Mouse (Mus musculus) brain, embryonic 14.5 days (tissue): Measurements from ENCODE around the gene Nyap2. TPM values are rescaled to one million over a fixed set of nuclear protein-coding genes. Genes with fewer than 3 reads are reported as not detected.
A peak's percentile ranks its signal among the peaks of the same experiment; 100 is the strongest.

Experiments used
- DNase-seq: peaks from one replicate; pipeline ENCODE4 v3.0.0-alpha.2; 2011; ENCODE audit warnings: low read depth
- CTCF ChIP-seq: fragments of 200-500 bp; IDR thresholded peaks from 2 replicates; pipeline ENCODE4 v1.5.1; 2012; ENCODE audit warnings: inconsistent platforms, mild to moderate bottlenecking, moderate library complexity, borderline replicate concordance; ENCODE audit not compliant: insufficient read depth, insufficient read length; ENCODE audit errors: extremely low read depth
- POLR2A ChIP-seq: fragments of 200-500 bp; IDR thresholded peaks from 2 replicates; pipeline ENCODE4 v1.6.1; 2012; ENCODE audit warnings: mild to moderate bottlenecking, inconsistent platforms, borderline replicate concordance; ENCODE audit not compliant: poor library complexity, insufficient read depth, insufficient read length, severe bottlenecking; ENCODE audit errors: extremely low read depth
- polyA plus RNA-seq: library from polyadenylated mRNA; depleted of rRNA; stranded (reverse); fragments of >200 nt; gene quantifications from 2 replicates; pipeline ENCODE4 v1.2.3, GENCODE M21; 2012; rRNA removed

The Nyap2 gene
- polyA plus RNA-seq: 6.1 and 13.1 TPM in 2 replicates

DNA sequence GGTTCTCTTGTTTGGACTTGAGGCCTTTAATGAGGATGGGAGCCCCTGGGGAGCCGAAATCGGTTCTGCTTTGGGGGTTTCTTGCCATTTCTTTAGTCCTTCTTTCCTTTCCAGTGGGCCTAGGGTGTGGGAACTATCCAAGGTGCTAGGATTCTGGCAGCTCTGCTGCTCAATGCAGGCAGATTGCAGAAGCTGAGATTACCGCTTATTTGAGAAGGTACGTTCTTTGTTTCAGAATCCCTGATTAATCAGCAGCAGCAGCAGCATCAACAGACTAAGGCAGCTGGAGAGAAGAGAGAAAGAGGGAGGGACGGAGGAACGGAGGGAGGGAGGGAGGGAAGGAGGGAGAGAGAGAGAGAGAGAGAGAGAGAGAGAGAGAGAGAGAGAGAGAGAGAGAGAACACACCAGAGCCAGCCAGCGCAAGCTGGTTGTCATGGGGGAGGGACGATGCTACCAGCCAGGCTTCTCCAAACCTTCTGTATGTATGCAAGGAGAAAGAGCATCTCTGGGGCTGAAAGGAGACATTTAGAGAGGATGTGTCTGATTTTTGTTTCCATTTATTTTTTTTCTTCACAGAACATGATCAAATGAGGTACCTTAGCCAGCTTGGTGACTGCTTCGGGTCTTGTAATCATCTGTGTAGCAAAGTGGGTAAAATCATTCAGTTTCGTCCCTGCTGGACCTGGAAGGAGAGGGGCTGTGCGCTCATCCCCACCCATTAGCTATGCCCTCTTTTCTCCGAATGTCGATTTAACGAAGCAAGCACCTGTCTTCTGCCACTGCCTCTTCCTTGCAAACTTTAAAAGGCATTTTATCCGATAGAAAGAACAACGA lies at the start of gene Nyap2:
Nyap2 (plus strand) TSS at position 120 of the 834 bp plus-strand sequence.
- TF ChIP-seq CTCF: no peak
- TF ChIP-seq POLR2A: peak; percentile 44; the same call in 1 of the 2 replicates
- DNase-seq: peak; percentile 92

GRCm38 (mm10) chr1:81042907-81043868 lies 33.6 kb upstream of the Nyap2 start:
- DNase-seq: peak; percentile 70

DNA sequence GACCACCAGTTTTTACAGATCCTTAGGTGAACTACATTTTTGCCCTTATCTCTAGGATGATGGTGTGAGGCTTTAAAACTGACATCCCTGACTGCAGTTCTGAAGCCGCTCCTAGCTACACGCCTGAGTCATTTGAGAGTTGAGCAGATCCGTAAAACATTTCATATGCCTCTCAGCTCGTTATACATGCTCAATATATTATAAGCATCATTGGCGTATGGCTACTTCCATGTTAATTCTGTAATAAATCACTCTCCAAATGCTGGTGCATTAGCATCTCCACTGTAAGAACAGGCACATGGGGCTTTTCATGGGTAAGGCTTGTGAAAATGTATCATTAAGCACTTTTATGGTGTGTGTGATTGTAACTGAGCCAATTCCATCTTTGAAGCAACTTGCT lies 18.4 kb upstream of the Nyap2 start:
- DNase-seq: no peak
- TF ChIP-seq POLR2A (no peak), CTCF (no peak)

More at GRCm38 (mm10) chr1:81042907-81043868, 33.6 kb upstream of the Nyap2 start:
- no peak for TF ChIP-seq POLR2A
- no peak for TF ChIP-seq CTCF

DNA sequence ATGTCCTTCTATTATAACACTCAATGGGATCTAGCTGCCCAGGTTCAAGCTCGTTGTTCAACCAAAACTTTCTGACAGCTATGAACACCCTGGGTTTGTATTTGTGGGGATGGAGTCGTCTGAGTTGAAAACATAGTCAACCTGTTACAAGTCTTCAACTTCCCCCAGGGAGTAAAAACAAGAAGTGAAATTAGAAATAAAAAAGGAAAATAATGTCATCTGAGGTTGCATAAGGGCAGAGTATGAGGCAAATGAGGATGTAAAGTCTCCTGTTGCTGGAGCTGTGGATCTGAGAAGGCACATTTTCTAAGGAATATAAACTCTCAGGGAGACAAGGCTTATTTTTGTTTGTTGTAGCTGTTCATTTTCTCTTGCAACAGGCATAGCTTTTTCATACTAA lies 17.9 kb upstream of the Nyap2 start:
- DNase-seq: no peak
- TF ChIP-seq POLR2A: no peak
- TF ChIP-seq CTCF: no peak

- no peak for DNase-seq
- TF ChIP-seq CTCF (no peak), POLR2A (no peak)
These were observed 13.9 kb upstream of the Nyap2 start for GRCm38 (mm10) chr1:81062811-81063210.

- TF ChIP-seq CTCF (no peak), POLR2A (no peak)
- DNase-seq: peak; percentile 91
These were observed 491 bp upstream of the Nyap2 start for GRCm38 (mm10) chr1:81076259-81076658.

DNA sequence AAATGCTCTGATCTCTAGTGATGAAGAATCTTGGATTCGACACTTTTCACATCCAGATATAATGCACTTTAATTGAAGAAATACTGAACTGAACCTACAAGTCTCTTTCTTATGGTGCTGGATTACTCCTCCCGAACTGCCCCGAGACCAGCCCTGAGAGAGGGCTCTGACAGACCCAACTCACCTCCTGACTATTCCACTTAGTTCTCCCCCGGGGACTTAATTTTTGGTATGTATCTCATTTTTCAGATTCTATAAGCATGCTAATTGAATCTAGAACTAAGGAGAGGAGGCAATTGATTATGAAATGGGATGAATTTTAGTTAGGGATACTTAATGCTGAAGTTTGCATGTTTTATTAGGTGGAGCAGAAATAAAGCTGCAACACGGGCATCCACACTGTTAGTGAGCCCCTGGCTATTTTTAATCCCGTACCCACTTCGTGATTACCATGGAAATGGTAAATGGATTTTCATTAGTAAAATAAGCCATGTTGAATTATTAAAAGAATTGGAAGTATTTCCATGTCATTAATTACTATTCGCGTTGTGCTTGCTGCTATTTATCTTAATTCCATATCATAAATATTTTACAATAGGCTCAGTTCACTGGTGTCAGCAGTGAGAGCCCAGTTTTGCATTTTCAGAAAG lies 1.0 kb downstream of the Nyap2 start:
- no peak for TF ChIP-seq CTCF
- TF ChIP-seq POLR2A: no peak
- no peak for DNase-seq

GRCm38 (mm10) chr1:81087485-81087884 lies 10.7 kb downstream of the Nyap2 start:
- peak; percentile 56 for DNase-seq
- TF ChIP-seq POLR2A: no peak
- no peak for TF ChIP-seq CTCF

DNA sequence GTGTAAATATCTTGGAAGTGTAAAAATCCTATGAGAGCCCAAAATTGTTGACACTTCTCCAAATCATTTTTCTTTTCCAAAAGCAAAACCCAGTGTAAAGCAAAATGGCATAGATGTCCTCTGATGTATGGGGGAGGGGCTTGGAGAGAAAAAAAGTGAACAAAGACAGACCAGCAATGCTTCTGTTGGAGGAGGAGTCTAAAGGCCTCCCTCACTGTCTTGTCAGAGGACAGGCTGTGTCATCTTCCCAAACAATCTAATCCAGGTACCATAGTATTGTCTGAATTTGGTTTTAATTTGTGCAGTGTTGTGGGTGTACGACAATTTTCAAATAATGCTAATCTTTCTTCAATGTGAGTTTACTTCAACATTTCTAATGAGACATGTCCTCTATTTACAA lies 13.7 kb downstream of the Nyap2 start:
- DNase-seq: no peak
- TF ChIP-seq CTCF (no peak), POLR2A (no peak)

GRCm38 (mm10) chr1:81090979-81091378 lies 14.2 kb downstream of the Nyap2 start:
- DNase-seq: peak; percentile 69
- TF ChIP-seq CTCF (no peak), POLR2A (no peak)

GRCm38 (mm10) chr1:81092056-81092455 lies 15.3 kb downstream of the Nyap2 start:
- TF ChIP-seq CTCF (no peak), POLR2A (no peak)
- no peak for DNase-seq
